Mouse (Mus musculus) G1E (cell line): ENCODE measurements around the gene Lamtor3.

ENCODE experiments used
- CTCF ChIP-seq: IDR thresholded peaks from 2 replicates; pipeline ENCODE4 v1.5.1; 2012; ENCODE audit warnings: low read depth, low read length, inconsistent platforms, mixed read lengths
- TAL1 ChIP-seq: conservative IDR thresholded peaks from 2 replicates; pipeline ENCODE4 v1.6.1; 2012; ENCODE audit warnings: low read depth, low read length, inconsistent platforms, mixed read lengths

DNA sequence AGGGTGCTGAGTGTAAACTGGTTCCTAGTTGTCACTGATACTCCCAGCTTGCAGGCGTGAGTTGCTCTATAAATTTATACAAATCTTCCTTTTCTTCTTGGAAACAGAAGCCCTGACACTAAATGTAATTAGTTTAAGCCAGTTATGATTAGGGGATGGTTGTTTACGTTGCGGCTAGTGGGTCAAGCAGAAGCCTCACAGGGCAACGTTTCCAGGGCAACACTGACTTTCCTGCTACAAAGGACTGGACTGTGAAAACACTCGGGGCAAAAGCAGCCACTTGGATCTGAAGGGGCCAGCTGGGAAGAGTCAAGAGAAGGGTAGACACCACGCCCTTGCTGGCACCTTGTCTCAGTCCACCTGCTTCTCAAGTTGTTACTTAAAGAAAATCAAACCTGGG, 18.2 kb downstream of the Lamtor3 start:
- TF ChIP-seq CTCF (no peak), TAL1 (no peak)
